Mouse (Mus musculus) fat pad, adult 2 months (tissue): Measurements from ENCODE around the gene Mroh2a.
"Not testable (repeated sequence)": the region's sequence is repeated elsewhere in the genome, so short reads cannot be mapped to it uniquely, and the experiment has no call there.

ENCODE experiments used
- DNase-seq: peaks from one replicate; pipeline ENCODE4 v3.0.0-alpha.2; 2011; ENCODE audit warnings: low read depth, low spot score; ENCODE audit errors: extremely low read depth

Mroh2a gene

GRCm38 (mm10) chr1:88218051-88218450, 8.7 kb upstream of the Mroh2a start:
- no peak for DNase-seq

GRCm38 (mm10) chr1:88218591-88218990, 8.2 kb upstream of the Mroh2a start:
- no peak for DNase-seq

GRCm38 (mm10) chr1:88219054-88219453, 7.7 kb upstream of the Mroh2a start:
- no peak for DNase-seq

GRCm38 (mm10) chr1:88220336-88220735, 6.5 kb upstream of the Mroh2a start:
- DNase-seq, result peak; percentile 88

GRCm38 (mm10) chr1:88222216-88222615, 4.6 kb upstream of the Mroh2a start:
- DNase-seq, result no peak

- not testable (repeated sequence) for DNase-seq
Observed at GRCm38 (mm10) chr1:88223011-88223515, 3.7 kb upstream of the Mroh2a start.

GRCm38 (mm10) chr1:88223591-88223990, 3.2 kb upstream of the Mroh2a start:
- no peak for DNase-seq

- peak; percentile 99 for DNase-seq
Observed at GRCm38 (mm10) chr1:88224029-88224776, 2.6 kb upstream of the Mroh2a start.

GRCm38 (mm10) chr1:88225301-88225700, 1.5 kb upstream of the Mroh2a start:
- DNase-seq, result not testable (repeated sequence)

- no peak for DNase-seq
Observed at GRCm38 (mm10) chr1:88225741-88226140, 1.0 kb upstream of the Mroh2a start.

GRCm38 (mm10) chr1:88227482-88227881, 696 bp downstream of the Mroh2a start:
- no peak for DNase-seq

- no peak for DNase-seq
Observed at GRCm38 (mm10) chr1:88228121-88228520, 1.3 kb downstream of the Mroh2a start.

GRCm38 (mm10) chr1:88229566-88229965, 2.8 kb downstream of the Mroh2a start:
- DNase-seq, result no peak

- DNase-seq, result no peak
Observed at GRCm38 (mm10) chr1:88229986-88230385, 3.2 kb downstream of the Mroh2a start.

GRCm38 (mm10) chr1:88230421-88230820, 3.6 kb downstream of the Mroh2a start:
- DNase-seq, result no peak

- no peak for DNase-seq
Observed at GRCm38 (mm10) chr1:88230981-88231802, 4.4 kb downstream of the Mroh2a start.

GRCm38 (mm10) chr1:88231803-88232499, 5.2 kb downstream of the Mroh2a start:
- no peak for DNase-seq

- no peak for DNase-seq
Observed at GRCm38 (mm10) chr1:88232664-88233380, 6.0 kb downstream of the Mroh2a start.

- DNase-seq, result no peak
Observed at GRCm38 (mm10) chr1:88233421-88234247, 6.8 kb downstream of the Mroh2a start.

- DNase-seq, result no peak
Observed at GRCm38 (mm10) chr1:88234248-88234610, 7.4 kb downstream of the Mroh2a start.
